Mouse (Mus musculus) right cerebral cortex, adult 18-20 months (tissue): ENCODE results near the gene Mrpl57.

Source experiments
- DNase-seq: peaks from one replicate; pipeline ENCODE4 v3.0.0; 2022; ENCODE audit warnings: mixed read lengths

The Mrpl57 gene

DNA sequence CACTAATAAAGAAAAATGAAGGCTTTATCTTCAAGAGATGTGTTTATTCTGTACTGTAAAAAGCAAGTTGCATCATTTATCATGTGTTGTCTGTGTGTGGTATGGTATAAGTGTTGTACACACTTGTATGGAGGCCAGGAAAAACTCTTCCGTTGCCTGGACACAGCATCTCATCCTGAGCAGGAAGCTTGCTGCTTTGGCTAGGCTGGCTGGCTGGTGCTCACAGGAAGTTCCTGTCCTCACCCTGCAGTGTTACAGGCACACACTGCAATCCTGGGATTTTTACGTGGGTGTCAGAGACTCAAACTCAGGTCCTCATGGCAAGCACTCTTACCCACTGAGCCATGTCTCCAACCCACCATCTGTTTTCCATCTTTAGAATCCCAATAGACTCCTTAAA, 37.1 kb downstream of the Mrpl57 start:
- no peak for DNase-seq

DNA sequence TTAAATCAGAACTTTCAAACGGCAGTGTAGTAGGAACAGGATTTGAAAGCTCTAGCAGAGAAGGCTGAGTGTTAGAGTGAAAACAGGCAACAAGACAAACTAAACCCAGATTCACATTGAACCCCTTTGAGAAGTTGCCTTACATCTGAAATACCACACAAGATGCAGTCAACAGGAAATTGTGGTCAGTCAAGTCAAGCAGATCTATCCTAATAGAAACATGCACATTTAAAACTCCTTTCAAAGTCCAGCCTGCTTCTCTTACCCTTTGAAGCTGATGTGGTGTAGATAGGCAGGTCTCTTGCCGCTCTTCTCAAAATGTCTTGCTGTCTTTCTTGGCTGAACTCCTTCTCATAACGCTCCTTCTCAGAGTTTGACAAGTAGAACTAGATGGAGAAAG, 39.2 kb downstream of the Mrpl57 start:
- no peak for DNase-seq

DNA sequence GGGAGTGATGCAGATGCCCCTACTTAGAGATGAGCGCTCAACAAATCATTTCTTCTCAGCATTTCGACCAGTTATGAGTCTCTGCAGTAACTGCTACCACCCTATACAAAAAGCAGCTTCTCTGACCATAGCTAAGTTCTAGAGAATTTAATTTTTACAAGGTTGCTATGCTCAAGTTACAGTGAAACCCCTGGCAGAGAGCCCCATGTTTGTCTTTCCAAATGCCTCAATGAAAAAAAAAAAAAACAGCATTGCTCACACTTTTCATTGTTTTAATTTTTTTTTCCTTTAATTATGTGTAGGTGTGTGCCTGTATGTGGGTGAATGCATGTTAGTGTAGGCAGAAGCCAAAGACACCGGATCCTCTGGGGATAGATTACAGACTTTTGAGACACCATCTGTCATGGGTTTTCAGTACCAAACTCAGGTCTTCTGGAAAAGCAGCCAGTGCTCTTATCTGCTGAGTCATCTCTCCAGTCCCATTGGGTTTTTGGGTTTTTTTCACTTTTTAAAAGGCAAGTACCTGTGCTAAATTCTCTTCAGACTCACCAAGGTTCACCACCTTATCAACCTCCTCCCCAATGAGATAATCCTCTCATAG, 40.7 kb downstream of the Mrpl57 start:
- peak; percentile 31 for DNase-seq

- DNase-seq = no peak
Observed at GRCm38 (mm10) chr14:57877921-57878320, 51.9 kb downstream of the Mrpl57 start.
